Mouse (Mus musculus): ENCODE data around the gene Tril. TPM values are rescaled to one million over a fixed set of nuclear protein-coding genes. Genes with fewer than 3 reads are reported as not detected.
A peak's percentile ranks its signal among the peaks of the same experiment; 100 is the strongest.

The Tril gene
- polyA plus RNA-seq, 1 experiment from 2014 or later = 36.0 TPM

DNA sequence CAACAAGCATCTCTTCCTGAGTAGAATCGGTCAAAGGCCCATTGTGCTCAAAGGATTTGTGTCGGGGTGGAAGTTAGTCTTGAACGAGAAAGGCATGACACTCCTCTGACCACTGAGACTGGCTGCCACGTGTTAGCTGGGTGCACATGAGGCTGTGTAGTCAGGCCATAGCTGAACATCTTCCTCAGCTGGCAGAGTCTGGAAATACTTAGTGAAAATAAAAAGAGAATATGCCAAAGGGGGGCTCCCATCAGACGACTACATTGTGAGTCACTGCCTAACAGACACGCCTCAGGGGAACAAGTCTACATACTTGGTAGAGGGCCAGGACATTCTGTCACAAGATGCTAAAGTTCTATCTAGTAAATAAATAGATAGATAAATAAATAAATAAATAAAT lies 16.5 kb downstream of the Tril start:
- DNase-seq (ENCODE audit: low spot score) (no peak), ATAC-seq (replicated peaks; ENCODE audit: insufficient number of reproducible peaks, low FRiP score, low TSS enrichment, low read depth) (no peak)
- Histone ChIP-seq H3K27ac (replicated peaks; ENCODE audit: low read depth, low read length) (no peak overlapping the region), H3K9me3 (replicated peaks; ENCODE audit: control insufficient read depth, low read length) (no peaks in the 10 kb centered on the region), H3K4me3 (ENCODE audit: low read depth, low read length) (no peak overlapping the region), H3K4me2 (ENCODE audit: low read depth, low read length) (no peak overlapping the region), H3K9ac (replicated peaks; ENCODE audit: low read length) (no peak overlapping the region), H3K36me3 (replicated peaks; ENCODE audit: control insufficient read depth, insufficient read depth, low read depth, low read length) (no peaks in the 10 kb centered on the region), H3K4me1 (ENCODE audit: control insufficient read depth, insufficient read depth, low read length) (no peaks in the 10 kb centered on the region; the same call in 1 of the 2 replicates), H3K27me3 (ENCODE audit: control insufficient read depth, insufficient read depth, low read length) (no peaks in the 10 kb centered on the region)
- WGBS = 64% methylated on average over 6 of the region's 6 CpGs

DNA sequence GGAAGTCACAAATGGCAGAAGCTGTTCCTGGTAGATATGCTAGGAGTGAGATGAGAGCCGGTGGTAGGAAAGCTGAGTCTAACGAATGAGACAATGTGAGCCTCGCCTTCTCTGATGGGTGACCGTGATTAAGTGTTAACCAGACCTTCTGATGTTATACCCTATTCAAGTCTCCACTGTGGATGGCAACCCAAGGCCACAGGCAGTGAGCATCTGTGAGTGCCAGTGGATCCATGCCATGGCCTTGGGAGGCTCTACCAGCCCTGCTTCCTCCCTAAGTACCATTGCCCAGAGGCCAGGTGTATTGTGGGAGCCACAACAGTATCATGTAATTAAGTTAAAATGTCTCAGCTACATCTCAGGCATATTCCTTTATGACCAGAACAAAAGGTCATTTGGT lies 17.1 kb downstream of the Tril start:
- Histone ChIP-seq H3K9ac (replicated peaks; ENCODE audit: low read length) (no peak overlapping the region), H3K9me3 (replicated peaks; ENCODE audit: control insufficient read depth, low read length) (no peaks in the 10 kb centered on the region), H3K4me3 (ENCODE audit: low read depth, low read length) (no peak overlapping the region), H3K27me3 (ENCODE audit: control insufficient read depth, insufficient read depth, low read length) (no peaks in the 10 kb centered on the region), H3K4me2 (ENCODE audit: low read depth, low read length) (no peak overlapping the region), H3K36me3 (replicated peaks; ENCODE audit: control insufficient read depth, insufficient read depth, low read depth, low read length) (no peaks in the 10 kb centered on the region), H3K27ac (replicated peaks; ENCODE audit: low read depth, low read length) (no peak overlapping the region), H3K4me1 (ENCODE audit: control insufficient read depth, insufficient read depth, low read length) (no peaks in the 10 kb centered on the region; the same call in 1 of the 2 replicates)
- DNase-seq (ENCODE audit: low spot score) = no peak
- WGBS = 92% methylated on average over 4 of the region's 4 CpGs
- ATAC-seq (replicated peaks; ENCODE audit: insufficient number of reproducible peaks, low FRiP score, low TSS enrichment, low read depth) = no peak

DNA sequence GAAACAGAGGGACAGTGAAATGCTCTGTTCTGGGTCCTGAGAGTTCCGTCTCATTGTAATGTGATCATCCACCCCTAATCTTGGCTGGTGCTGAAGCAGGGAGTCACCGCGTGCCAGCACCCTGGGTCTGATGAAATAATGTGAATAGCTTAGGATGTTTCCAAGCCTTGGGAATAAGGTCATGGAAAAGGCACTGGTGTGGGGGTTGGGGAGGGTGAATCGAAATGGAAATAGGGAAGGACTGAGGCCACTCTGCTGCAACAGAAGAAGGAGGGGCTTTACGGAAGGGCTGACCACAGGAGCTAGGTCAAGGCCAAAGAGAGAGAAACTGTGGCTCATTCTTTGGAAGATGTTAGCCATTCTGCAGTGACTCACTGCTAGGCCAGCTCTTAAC lies 18.7 kb downstream of the Tril start:
- Histone ChIP-seq H3K4me3 (ENCODE audit: low read depth, low read length) (no peak overlapping the region), H3K27me3 (ENCODE audit: control insufficient read depth, insufficient read depth, low read length) (no peaks in the 10 kb centered on the region), H3K4me1 (ENCODE audit: control insufficient read depth, insufficient read depth, low read length) (no peaks in the 10 kb centered on the region; the same call in 1 of the 2 replicates), H3K36me3 (replicated peaks; ENCODE audit: control insufficient read depth, insufficient read depth, low read depth, low read length) (no peaks in the 10 kb centered on the region), H3K4me2 (ENCODE audit: low read depth, low read length) (no peak overlapping the region), H3K9me3 (replicated peaks; ENCODE audit: control insufficient read depth, low read length) (no peaks in the 10 kb centered on the region), H3K9ac (replicated peaks; ENCODE audit: low read length) (no peak overlapping the region), H3K27ac (replicated peaks; ENCODE audit: low read depth, low read length) (no peak overlapping the region)
- no peak for DNase-seq (ENCODE audit: low spot score)
- no peak for ATAC-seq (replicated peaks; ENCODE audit: insufficient number of reproducible peaks, low FRiP score, low TSS enrichment, low read depth)
- WGBS = 49% methylated on average over 5 of the region's 5 CpGs

DNA sequence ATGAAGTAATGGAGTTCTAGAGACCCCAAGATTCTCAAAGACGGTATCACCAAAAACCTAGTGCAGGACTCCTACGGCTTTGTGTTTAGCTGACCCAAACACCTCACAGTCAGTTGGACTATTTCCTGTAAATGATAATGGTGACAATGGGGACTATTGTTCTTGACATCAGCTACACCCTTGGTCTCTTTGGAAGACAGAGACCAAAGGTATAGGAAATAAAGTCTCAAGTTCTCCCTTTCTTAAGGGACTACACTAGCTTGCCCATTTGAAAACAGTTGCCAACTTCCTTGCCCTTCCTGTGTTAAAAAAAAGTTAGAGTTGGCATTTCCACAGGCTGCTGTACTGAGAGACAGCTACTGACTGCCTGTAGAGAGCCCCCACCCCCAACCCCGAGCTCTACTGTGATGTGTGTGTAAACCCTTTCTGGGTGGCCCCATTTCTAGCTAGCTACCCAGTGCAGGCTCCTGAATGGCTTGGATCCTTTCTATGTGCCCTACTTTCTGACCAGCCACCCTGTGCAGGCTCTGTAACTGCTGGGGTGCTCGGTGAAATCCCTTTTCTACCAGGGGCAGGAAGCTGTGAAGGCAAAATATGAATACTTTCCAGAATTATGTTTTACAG lies 19.2 kb downstream of the Tril start:
- H3K4me1 ChIP-seq (ENCODE audit: control insufficient read depth, insufficient read depth, low read length) = no peaks in the 10 kb centered on the region; the same call in 1 of the 2 replicates
- no peaks in the 10 kb centered on the region for H3K36me3 ChIP-seq (replicated peaks; ENCODE audit: control insufficient read depth, insufficient read depth, low read depth, low read length)
- 34% methylated on average over 4 of the region's 4 CpGs for whole genome bisulfite sequencing
- H3K9ac ChIP-seq (replicated peaks; ENCODE audit: low read length) = no peak overlapping the region
- no peaks in the 10 kb centered on the region for H3K27me3 ChIP-seq (ENCODE audit: control insufficient read depth, insufficient read depth, low read length)
- no peak overlapping the region for H3K4me2 ChIP-seq (ENCODE audit: low read depth, low read length)
- no peak for ATAC-seq (replicated peaks; ENCODE audit: insufficient number of reproducible peaks, low FRiP score, low TSS enrichment, low read depth)
- DNase-seq (ENCODE audit: low spot score) = no peak
- H3K9me3 ChIP-seq (replicated peaks; ENCODE audit: control insufficient read depth, low read length) = no peaks in the 10 kb centered on the region
- no peak overlapping the region for H3K4me3 ChIP-seq (ENCODE audit: low read depth, low read length)
- H3K27ac ChIP-seq (replicated peaks; ENCODE audit: low read depth, low read length) = no peak overlapping the region

DNA sequence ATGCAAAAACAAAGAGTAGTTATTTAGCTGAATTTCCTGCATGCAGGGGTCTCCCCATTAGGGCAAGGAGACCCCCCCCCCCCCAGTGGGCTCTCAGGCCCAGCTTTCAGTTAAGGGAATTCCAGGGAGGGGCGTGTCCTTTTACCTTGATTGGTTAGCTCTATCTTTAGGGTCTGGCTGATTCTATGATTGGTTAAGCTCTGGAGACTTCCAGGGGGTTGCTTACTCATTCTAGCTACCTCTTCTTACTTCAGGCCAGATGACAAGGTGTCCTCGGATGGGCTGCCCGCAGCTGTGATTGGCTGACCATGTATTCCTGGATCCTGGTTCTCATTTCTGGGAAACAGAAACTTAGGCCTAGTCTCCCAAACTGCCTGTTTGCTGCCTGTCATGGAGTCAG lies 21.8 kb downstream of the Tril start:
- Histone ChIP-seq H3K27ac (replicated peaks; ENCODE audit: low read depth, low read length) (no peak overlapping the region), H3K27me3 (ENCODE audit: control insufficient read depth, insufficient read depth, low read length) (no peaks in the 10 kb centered on the region), H3K4me3 (ENCODE audit: low read depth, low read length) (no peak overlapping the region), H3K9me3 (replicated peaks; ENCODE audit: control insufficient read depth, low read length) (no peaks in the 10 kb centered on the region), H3K9ac (replicated peaks; ENCODE audit: low read length) (no peak overlapping the region), H3K4me2 (ENCODE audit: low read depth, low read length) (no peak overlapping the region), H3K36me3 (replicated peaks; ENCODE audit: control insufficient read depth, insufficient read depth, low read depth, low read length) (no peaks in the 10 kb centered on the region), H3K4me1 (ENCODE audit: control insufficient read depth, insufficient read depth, low read length) (no peaks in the 10 kb centered on the region; the same call in none of the 2 replicates)
- ATAC-seq (replicated peaks; ENCODE audit: insufficient number of reproducible peaks, low FRiP score, low TSS enrichment, low read depth) = no peak
- no peak for DNase-seq (ENCODE audit: low spot score)
- WGBS = 61% methylated on average over 3 of the region's 3 CpGs

DNA sequence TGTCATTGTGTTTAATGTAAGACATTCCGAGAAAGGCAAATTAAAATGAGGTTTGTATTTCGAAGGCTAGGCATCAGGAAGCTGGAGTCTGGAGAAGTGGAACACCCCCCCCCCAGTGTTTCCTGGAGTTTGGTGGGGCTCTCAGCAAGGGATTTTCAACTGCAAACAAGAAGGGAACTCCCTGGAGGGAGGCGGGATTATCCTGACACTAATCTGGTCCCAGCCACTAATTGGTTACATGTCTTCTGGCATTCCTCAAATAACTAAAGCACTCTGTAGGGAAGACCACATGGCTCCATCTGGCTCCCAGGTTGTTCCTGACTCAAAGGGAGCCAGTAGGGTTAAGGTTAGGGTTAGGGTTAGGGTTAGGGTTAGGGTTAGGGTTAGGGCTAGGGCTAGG lies 23.8 kb downstream of the Tril start:
- DNase-seq (ENCODE audit: low spot score) = peak; percentile 56
- no peak overlapping the region for H3K4me2 ChIP-seq (ENCODE audit: low read depth, low read length)
- no peak overlapping the region for H3K4me3 ChIP-seq (ENCODE audit: low read depth, low read length)
- no peaks in the 10 kb centered on the region for H3K27me3 ChIP-seq (ENCODE audit: control insufficient read depth, insufficient read depth, low read length)
- ATAC-seq (replicated peaks; ENCODE audit: insufficient number of reproducible peaks, low FRiP score, low TSS enrichment, low read depth) = no peak; the same call in 1 of the 2 replicates
- H3K4me1 ChIP-seq (ENCODE audit: control insufficient read depth, insufficient read depth, low read length) = no peaks in the 10 kb centered on the region; the same call in none of the 2 replicates
- no peaks in the 10 kb centered on the region for H3K36me3 ChIP-seq (replicated peaks; ENCODE audit: control insufficient read depth, insufficient read depth, low read depth, low read length)
- no peak overlapping the region for H3K9ac ChIP-seq (replicated peaks; ENCODE audit: low read length)
- 29% methylated on average over 3 of the region's 3 CpGs for WGBS
- no peak overlapping the region for H3K27ac ChIP-seq (replicated peaks; ENCODE audit: low read depth, low read length)
- H3K9me3 ChIP-seq (replicated peaks; ENCODE audit: control insufficient read depth, low read length) = no peaks in the 10 kb centered on the region

DNA sequence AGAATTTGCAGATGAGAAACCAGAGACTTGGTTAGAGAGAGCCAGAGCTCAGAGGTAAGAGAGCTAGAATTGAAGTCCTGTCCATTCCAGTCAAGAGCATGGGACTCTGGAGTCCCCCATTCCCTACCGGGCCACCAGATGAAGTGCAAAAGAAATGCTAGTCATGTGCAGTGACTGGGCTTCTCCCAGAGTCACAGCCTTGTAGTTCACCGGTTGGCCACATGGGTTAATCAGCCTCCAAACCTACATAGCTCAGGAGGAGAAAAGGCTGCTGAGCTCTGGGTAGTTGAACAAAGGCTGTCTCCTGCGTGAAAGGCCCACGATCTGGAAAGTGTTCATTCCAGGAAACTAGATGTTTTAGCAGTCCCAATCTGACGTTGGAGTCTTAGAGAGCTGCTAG lies 24.8 kb downstream of the Tril start:
- H3K4me2 ChIP-seq (ENCODE audit: low read depth, low read length) = no peak overlapping the region
- 17% methylated on average over 5 of the region's 5 CpGs for WGBS
- DNase-seq (ENCODE audit: low spot score) (peak; percentile 76), ATAC-seq (replicated peaks; ENCODE audit: insufficient number of reproducible peaks, low FRiP score, low TSS enrichment, low read depth) (no peak)
- no peak overlapping the region for H3K9ac ChIP-seq (replicated peaks; ENCODE audit: low read length)
- no peaks in the 10 kb centered on the region for H3K27me3 ChIP-seq (ENCODE audit: control insufficient read depth, insufficient read depth, low read length)
- no peaks in the 10 kb centered on the region for H3K36me3 ChIP-seq (replicated peaks; ENCODE audit: control insufficient read depth, insufficient read depth, low read depth, low read length)
- no peak overlapping the region for H3K27ac ChIP-seq (replicated peaks; ENCODE audit: low read depth, low read length)
- no peak overlapping the region for H3K4me3 ChIP-seq (ENCODE audit: low read depth, low read length)
- no peaks in the 10 kb centered on the region; the same call in 1 of the 2 replicates for H3K4me1 ChIP-seq (ENCODE audit: control insufficient read depth, insufficient read depth, low read length)
- no peaks in the 10 kb centered on the region for H3K9me3 ChIP-seq (replicated peaks; ENCODE audit: control insufficient read depth, low read length)

DNA sequence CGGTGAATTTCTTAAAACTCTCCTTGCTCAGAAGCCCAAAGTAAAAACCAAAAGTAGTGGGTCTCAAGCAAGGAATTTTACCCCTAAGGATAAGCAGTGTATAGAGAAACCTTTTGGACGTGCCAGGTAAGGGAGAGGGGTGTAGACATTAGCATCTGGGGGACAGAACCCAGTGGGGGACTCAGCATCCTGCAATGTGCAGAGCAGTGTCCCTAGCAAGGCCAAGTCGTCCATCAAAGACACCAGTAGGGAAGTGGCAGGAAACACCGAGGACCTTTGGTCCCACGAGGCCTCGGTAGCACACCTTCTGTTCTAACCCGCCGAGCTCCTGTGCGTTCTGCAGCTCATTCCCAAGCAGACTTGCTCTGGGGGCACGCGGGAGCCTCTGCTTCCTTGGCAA lies 25.6 kb downstream of the Tril start:
- Histone ChIP-seq H3K36me3 (replicated peaks; ENCODE audit: control insufficient read depth, insufficient read depth, low read depth, low read length) (no peaks in the 10 kb centered on the region), H3K27me3 (ENCODE audit: control insufficient read depth, insufficient read depth, low read length) (no peaks in the 10 kb centered on the region), H3K9ac (replicated peaks; ENCODE audit: low read length) (no peak overlapping the region), H3K27ac (replicated peaks; ENCODE audit: low read depth, low read length) (no peak overlapping the region), H3K4me1 (ENCODE audit: control insufficient read depth, insufficient read depth, low read length) (no peaks in the 10 kb centered on the region; the same call in 1 of the 2 replicates), H3K4me3 (ENCODE audit: low read depth, low read length) (no peak overlapping the region), H3K9me3 (replicated peaks; ENCODE audit: control insufficient read depth, low read length) (no peaks in the 10 kb centered on the region), H3K4me2 (ENCODE audit: low read depth, low read length) (no peak overlapping the region)
- no peak for ATAC-seq (replicated peaks; ENCODE audit: insufficient number of reproducible peaks, low FRiP score, low TSS enrichment, low read depth)
- 38% methylated on average over 11 of the region's 11 CpGs for WGBS
- DNase-seq (ENCODE audit: low spot score) = no peak
